ENCODE assay signal across 8 mouse cellular contexts in the genomic region with DNA sequence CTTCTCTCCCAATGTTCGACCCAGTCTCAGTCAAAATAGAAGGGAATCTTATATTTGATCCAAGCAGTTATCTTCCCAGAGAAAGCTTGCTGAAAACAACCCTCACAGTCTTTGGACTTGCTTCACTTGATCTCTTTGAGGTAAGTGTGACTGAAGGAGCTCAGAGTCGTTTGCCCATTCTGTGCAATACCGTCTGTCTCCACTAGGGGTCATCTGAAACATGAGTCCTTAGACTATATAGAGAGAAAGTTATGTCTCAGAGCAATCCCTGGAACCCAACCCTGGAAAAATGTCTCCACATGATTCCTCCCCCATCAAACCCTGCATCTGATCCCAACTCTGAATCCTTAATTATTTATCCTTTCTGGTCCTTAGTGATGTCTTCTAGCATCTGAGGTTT. TPM values are rescaled to one million over a fixed set of nuclear protein-coding genes. Genes with fewer than 3 reads are reported as not detected.
A peak's percentile ranks its signal among the peaks of the same experiment; 100 is the strongest.
DNase-seq lines count a peak whose midpoint lies in the region; ATAC-seq and TF ChIP-seq lines count a peak whose summit lies in the region.

No protein-coding gene starts in this region.

- H3K36me3 ChIP-seq in E14TG2a.4 (ENCODE audit: insufficient read depth, low read length): no peaks in the 10 kb centered on the region
- no peaks in the 10 kb centered on the region for H3K36me3 ChIP-seq in embryonic facial prominence, embryonic 11.5 days (replicated peaks; ENCODE audit: control insufficient read depth, insufficient read depth, low read depth, low read length)
- no peaks in the 10 kb centered on the region for H3K36me3 ChIP-seq in kidney, postnatal 0 days (ENCODE audit: insufficient read depth, low read length)
- H3K36me3 ChIP-seq in midbrain, embryonic 13.5 days: no peaks in the 10 kb centered on the region

- H3K9me3 ChIP-seq in E14TG2a.4 (ENCODE audit: low read length): no peaks in the 10 kb centered on the region
- H3K9me3 ChIP-seq in embryonic facial prominence, embryonic 11.5 days (replicated peaks; ENCODE audit: control insufficient read depth, low read length): no peaks in the 10 kb centered on the region
- no peaks in the 10 kb centered on the region for H3K9me3 ChIP-seq in kidney, postnatal 0 days (replicated peaks; ENCODE audit: low read length)
- H3K9me3 ChIP-seq in midbrain, embryonic 13.5 days: no peaks in the 10 kb centered on the region

- H3K4me2 ChIP-seq in embryonic facial prominence, embryonic 11.5 days (ENCODE audit: low read depth, low read length): no peak overlapping the region
- H3K4me2 ChIP-seq in kidney, postnatal 0 days (ENCODE audit: low read length): no peak overlapping the region
- H3K4me2 ChIP-seq in midbrain, embryonic 13.5 days (replicated peaks): no peak overlapping the region

- ATAC-seq in embryonic facial prominence, embryonic 11.5 days (replicated peaks; ENCODE audit: insufficient number of reproducible peaks, low FRiP score, low TSS enrichment, low read depth): no peak
- ATAC-seq in kidney, postnatal 0 days (replicated peaks; ENCODE audit: low FRiP score, low read depth): peak; percentile 66
- peak; percentile 40; the same call in 1 of the 2 replicates for ATAC-seq in midbrain, embryonic 13.5 days
- ATAC-seq in erythroblast, adult 5-6 weeks (replicated peaks; ENCODE audit: low FRiP score, poor library complexity, severe bottlenecking): no peak

- TF ChIP-seq CTCF in E14TG2a.4 (conservative IDR thresholded peaks at IDR 0.05; ENCODE audit: low read length): peak; percentile 86
- peak; percentile 85 for TF ChIP-seq CTCF in kidney, postnatal 0 days (IDR thresholded peaks at IDR 0.05; ENCODE audit: low read depth)

- H3K9ac ChIP-seq in embryonic facial prominence, embryonic 11.5 days (replicated peaks; ENCODE audit: low read length): no peak overlapping the region
- no peak overlapping the region for H3K9ac ChIP-seq in kidney, postnatal 0 days (ENCODE audit: low read depth, low read length)
- H3K9ac ChIP-seq in midbrain, embryonic 13.5 days (replicated peaks): no peak overlapping the region

- no peaks in the 10 kb centered on the region for H3K4me1 ChIP-seq in E14TG2a.4 (replicated peaks; ENCODE audit: low read depth, low read length)
- H3K4me1 ChIP-seq in embryonic facial prominence, embryonic 11.5 days (ENCODE audit: control insufficient read depth, insufficient read depth, low read length): no peaks in the 10 kb centered on the region
- no peaks in the 10 kb centered on the region for H3K4me1 ChIP-seq in kidney, postnatal 0 days (replicated peaks; ENCODE audit: insufficient read depth, low read length)
- H3K4me1 ChIP-seq in midbrain, embryonic 13.5 days (replicated peaks): no peaks in the 10 kb centered on the region

- 10% methylated on average over 3 of the region's 3 CpGs for WGBS in embryonic facial prominence, embryonic 11.5 days
- WGBS in kidney, postnatal 0 days: 8% methylated on average over 3 of the region's 3 CpGs
- 11% methylated on average over 3 of the region's 3 CpGs for WGBS in midbrain, embryonic 13.5 days

- peak; percentile 33 to 58 for DNase-seq in left cerebral cortex, adult 18-20 months (ENCODE audit: low spot score in 2 of 2)
- no peak for DNase-seq in left cerebral cortex, adult 8-10 months (ENCODE audit: low spot score in 2 of 2)
- DNase-seq in adrenal gland, adult 18-20 months (ENCODE audit: low spot score in 2 of 2): peak; percentile 38 to 44
- DNase-seq in embryonic facial prominence, embryonic 11.5 days (ENCODE audit: low spot score): peak; percentile 90
- DNase-seq in kidney, postnatal 0 days (ENCODE audit: low spot score): peak; percentile 79

- H3K27me3 ChIP-seq in E14TG2a.4 (ENCODE audit: insufficient read depth, low read length): no peaks in the 10 kb centered on the region
- H3K27me3 ChIP-seq in embryonic facial prominence, embryonic 11.5 days (ENCODE audit: control insufficient read depth, insufficient read depth, low read length): no peaks in the 10 kb centered on the region
- H3K27me3 ChIP-seq in kidney, postnatal 0 days (ENCODE audit: insufficient read depth, low read length): no peaks in the 10 kb centered on the region
- no peaks in the 10 kb centered on the region for H3K27me3 ChIP-seq in midbrain, embryonic 13.5 days

- no peak overlapping the region for H3K27ac ChIP-seq in embryonic facial prominence, embryonic 11.5 days (replicated peaks; ENCODE audit: low read depth, low read length)
- H3K27ac ChIP-seq in kidney, postnatal 0 days: no peak overlapping the region
- H3K27ac ChIP-seq in midbrain, embryonic 13.5 days: no peak overlapping the region

- no peak overlapping the region for H3K4me3 ChIP-seq in E14TG2a.4 (replicated peaks; ENCODE audit: low read length)
- no peak overlapping the region for H3K4me3 ChIP-seq in embryonic facial prominence, embryonic 11.5 days (ENCODE audit: low read depth, low read length)
- no peak overlapping the region for H3K4me3 ChIP-seq in kidney, postnatal 0 days (replicated peaks; ENCODE audit: low read depth, low read length)
- H3K4me3 ChIP-seq in midbrain, embryonic 13.5 days (replicated peaks): no peak overlapping the region

RNA-seq across cellular contexts. Expression of a gene that starts 13.4 kb away (rescaled TPM):
- total RNA-seq in left cerebral cortex, adult 18-20 months (2021): not detected
- under 1 TPM in 2 of 4 experiments, not detected in 2; 0.02 to 0.06 TPM for total RNA-seq in left cerebral cortex, adult 8-10 months (2022)
- under 1 TPM in 1 of 2 experiments, not detected in 1; 0.93 TPM for total RNA-seq in adrenal gland, adult 18-20 months (2021)
- 0.58 and 0.59 TPM in 2 replicates for polyA plus RNA-seq in embryonic facial prominence, embryonic 11.5 days (2014; fragmentation: Nextera tagmentation; extraction: Ambion mirVana)
- 0.03 and 0.06 TPM in 2 replicates for polyA plus RNA-seq in kidney, postnatal 0 days (2015; fragmentation: Nextera tagmentation; extraction: Ambion mirVana)
- 0.01 and 0.03 TPM in 2 replicates for polyA plus RNA-seq in midbrain, embryonic 13.5 days (2015; fragmentation: Nextera tagmentation; extraction: Ambion mirVana)
- total RNA-seq in erythroblast, adult 5-6 weeks (2015; ENCODE audit: low replicate concordance): not detected in 2 replicates
- total RNA-seq in erythroblast, adult 5-6 weeks (2017; ENCODE audit: low replicate concordance): 0.14 TPM in 1 of 2 replicates, not detected in the other

Comparison
In these comparisons a context has a peak if more than half of its experiments do, and no peak if none do; other contexts are left out.
1. DNase-seq: peak in left cerebral cortex, adult 18-20 months (2 of 2), adrenal gland, adult 18-20 months (2 of 2), embryonic facial prominence, embryonic 11.5 days (single experiment) and kidney, postnatal 0 days (single experiment); none in left cerebral cortex, adult 8-10 months (0 of 2).
2. ATAC-seq: peak in kidney, postnatal 0 days (single experiment) and midbrain, embryonic 13.5 days (single experiment); none in embryonic facial prominence, embryonic 11.5 days (single experiment) and erythroblast, adult 5-6 weeks (single experiment).